Mouse (Mus musculus) kidney, adult 11 months (tissue): Measurements from ENCODE around the gene Usp4.
"Not testable (repeated sequence)": the region's sequence is repeated elsewhere in the genome, so short reads cannot be mapped to it uniquely, and the experiment has no call there.

Experiments
- DNase-seq: peaks from one replicate; pipeline ENCODE4 v3.0.0; 2022

Usp4 gene

DNA sequence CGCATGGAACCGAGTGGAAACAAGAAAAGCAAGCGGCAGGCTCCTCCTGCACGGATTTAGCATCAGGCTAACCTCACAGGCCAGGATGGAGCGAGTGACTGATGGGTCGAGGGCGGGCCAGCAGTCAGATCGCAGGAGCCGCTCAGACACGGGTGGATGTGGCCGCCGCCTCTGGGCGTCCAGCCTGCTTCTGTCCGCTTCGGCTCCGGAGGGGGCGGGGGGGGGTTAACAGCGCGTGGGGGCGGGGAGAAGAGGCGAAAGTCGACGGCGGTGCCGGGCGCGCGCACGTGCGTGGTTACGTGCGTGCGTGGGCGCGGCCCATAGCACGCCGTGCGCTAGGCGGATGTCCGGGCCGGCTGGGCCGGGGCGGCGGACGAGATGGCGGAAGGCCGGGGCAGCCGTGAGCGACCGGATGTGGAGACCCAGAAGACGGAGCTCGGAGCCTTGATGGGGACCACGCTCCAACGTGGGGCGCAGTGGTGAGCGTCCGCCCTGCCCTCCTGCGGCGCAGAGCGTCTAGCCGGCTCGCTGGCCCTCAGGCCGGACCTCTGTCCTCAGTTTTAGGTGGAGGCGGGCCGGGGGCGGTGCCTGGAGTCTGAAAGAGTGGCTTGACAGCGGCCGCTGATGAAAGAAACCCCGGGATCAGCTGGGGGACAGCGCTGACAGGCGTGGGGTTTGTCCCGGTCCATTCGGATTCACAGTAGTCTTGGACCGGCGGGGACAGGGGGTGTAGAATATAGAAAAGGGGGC is at the start of gene Usp4:
Gene Usp4 (plus strand): TSS at position 314 of the 750 bp plus-strand sequence.
- DNase-seq: peak; percentile 88

- DNase-seq: no peak
Observed at GRCm38 (mm10) chr9:108301853-108302252, 45.8 kb upstream of the Usp4 start.

GRCm38 (mm10) chr9:108304716-108305115 is 42.9 kb upstream of the Usp4 start:
- no peak for DNase-seq

GRCm38 (mm10) chr9:108305170-108305569 is 42.5 kb upstream of the Usp4 start:
- peak; percentile 35 for DNase-seq

DNA sequence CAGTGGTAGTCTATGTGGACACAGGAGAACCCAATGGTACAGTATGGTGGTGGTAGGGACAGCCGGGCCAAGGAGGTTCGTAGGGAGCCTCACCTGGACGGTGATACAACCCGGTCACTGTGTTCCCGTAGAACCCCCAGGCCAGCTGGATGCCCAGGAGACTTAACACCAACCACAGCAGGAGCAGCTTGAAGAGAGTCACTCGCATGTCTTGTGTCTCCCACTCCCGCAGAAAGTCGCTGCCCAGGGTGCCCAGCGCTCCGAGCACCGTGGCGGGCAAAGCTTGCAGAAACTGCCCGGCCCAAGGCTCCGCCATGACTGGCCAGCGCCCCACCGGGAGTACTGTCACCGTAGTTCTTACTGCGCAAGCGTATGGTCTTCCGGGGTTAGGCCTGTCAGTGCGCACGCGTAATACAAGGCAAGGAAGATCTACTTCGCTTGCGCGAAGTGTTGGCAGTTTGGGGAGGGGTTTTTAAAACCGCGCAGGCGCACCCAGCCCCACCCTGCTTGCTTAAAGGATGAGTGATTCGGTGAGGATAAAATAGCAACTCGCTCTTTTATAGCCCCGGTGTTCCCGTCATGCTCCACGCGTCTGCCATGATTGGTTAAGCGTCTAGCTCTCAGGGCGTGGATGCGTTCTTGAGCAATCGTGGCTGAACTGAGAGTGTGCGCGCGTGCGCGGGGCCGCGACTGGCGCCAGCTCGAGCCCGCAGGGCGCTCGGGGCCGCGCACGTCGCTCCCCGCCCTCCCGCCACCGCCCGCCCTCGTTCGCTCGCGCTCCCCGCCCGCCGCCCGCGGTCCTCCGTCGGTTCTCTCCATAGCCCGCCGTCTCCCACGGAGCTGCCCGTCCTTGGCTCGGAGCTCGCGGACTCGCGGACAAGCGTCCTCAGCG is 41.8 kb upstream of the Usp4 start, which contains the start of the genes Rhoa and Tcta:
Gene Rhoa (plus strand): TSS at position 501 of the 892 bp plus-strand sequence.
Gene Tcta (minus strand): TSS at position 532 of the 892 bp plus-strand sequence.
- peak; percentile 100 for DNase-seq

DNA sequence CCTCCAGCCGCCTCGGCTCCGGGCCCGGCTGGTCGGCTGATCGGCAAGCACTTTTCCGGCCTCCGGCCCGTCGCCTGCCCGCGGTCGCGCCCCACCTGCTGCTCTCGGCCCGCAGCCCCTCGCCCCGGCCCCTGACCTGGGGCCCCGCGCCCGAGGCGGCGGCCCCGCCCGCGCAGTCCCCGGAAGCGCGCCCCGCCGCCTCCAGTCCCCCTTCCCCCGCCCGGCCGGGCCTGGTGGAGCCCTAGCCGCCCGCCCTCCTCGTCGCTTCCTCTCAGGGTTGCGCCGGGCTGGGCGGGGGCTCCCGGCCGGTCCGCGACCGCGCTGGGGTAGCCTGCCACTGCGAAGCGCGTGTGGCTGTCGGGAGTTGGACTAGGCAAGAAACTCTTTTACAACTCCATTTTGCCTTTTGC is 41.1 kb upstream of the Usp4 start:
- DNase-seq: no peak

DNA sequence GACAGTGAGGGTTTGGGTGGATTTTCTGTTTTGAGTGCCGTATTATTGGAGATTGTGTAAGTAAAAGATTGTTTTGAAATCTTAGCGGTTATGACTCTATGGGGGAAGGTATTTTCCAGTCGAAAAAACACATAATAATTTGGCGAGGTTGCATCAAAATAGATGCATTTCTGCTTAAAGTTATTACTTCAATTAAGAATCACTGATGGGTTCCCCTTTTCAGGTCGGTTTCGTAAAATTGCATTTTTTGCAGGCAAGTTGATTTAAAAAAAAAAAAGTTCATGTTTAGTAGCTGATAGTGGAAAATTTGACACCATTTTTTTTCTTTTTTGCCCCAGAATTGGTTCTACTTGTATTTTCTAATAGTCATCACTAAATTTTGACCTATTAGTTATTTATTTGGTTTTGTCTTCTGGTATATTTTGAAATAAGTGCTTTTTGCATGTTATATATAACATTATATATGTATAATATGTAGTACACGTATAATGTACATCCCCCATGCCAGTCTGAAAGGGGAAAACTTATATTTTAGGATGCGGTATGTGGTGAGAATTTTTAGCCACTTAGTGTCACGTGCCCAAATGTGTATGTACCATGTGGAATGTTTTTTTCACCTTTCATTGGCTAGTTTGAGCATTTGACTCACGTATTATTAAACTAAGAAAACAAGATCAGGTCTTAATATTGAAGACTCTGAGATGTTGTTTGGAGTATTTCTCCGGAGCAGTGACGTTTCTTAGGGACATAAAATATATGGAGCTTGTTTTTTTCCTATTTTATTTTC is 40.4 kb upstream of the Usp4 start:
- DNase-seq: no peak

DNA sequence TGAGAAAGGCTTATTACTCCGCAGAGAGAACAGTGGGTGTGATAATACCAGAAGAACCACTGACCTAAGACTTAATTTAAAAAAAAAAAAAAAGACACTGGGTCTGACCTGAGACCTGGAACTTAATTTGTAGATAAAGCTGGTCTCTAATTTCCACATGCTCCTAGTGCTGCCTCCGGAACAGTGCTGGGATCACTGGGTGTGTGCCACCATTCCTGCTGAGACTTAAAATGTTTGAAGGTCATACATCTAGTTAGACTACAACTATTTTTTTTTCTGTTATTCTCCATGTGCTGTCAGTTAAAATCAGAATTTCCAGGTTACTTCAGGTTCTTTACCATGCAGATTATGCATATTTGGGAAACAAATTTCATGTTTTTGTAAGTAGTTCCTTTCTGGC is 39.5 kb upstream of the Usp4 start:
- DNase-seq: no peak

DNA sequence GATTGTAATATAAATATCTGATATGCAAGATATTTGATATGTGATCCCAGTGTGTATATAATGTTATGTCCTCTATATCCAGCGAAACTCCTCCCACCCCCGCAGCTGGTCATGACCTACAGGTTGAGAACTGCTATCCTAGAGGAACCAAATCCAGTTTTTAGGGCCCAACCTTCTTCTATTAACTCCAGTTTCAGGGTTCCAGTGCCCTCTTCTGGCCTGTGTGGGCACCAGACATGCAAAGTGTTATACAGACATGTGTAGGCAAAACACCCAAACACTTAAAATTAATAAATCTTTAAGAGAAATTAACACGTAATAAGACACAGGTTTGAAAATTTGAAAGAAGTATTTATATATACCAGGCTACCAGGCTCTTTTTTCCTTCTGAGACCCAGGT is 30.1 kb upstream of the Usp4 start:
- DNase-seq: no peak

DNA sequence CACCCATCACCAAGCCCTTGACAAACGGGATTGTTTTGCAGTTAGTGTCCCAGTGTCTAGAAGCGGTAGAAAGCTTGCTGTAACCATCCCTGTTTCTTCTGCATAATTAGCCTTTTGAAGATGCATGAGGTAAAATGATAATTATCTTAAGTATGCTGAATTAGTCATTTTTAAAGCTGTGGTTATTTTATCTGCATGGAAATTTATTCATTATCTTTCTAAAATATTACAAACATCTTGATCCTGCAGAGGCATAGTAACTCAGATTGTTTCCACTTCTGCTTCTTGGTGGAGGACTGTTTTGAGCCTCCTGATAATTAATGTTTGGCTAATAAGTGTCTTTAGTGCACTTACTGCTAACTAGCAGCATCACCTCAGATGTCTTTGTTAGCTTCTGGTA is 29.2 kb upstream of the Usp4 start:
- DNase-seq: no peak

DNA sequence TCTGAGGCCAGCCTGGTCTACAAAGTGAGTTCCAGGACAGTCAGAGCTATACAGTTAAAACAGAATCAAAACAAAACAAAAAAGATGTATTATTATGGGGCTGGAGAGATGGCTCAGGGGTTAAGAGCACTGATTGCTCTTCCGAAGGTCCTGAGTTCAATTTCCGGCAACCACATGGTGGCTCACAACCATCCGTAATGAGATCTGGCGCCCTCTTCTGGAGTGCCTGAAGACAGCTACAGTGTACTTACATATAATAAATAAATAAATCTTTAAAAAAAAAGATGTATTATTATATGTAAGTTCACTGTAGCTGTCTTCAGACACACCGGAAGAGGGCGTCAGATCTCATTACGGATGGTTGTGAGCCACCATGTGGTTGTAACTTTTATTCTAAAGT is 25.6 kb upstream of the Usp4 start:
- DNase-seq: not testable (repeated sequence)

- no peak for DNase-seq
Observed at GRCm38 (mm10) chr9:108324784-108325183, 22.9 kb upstream of the Usp4 start.

GRCm38 (mm10) chr9:108325811-108326210 is 21.8 kb upstream of the Usp4 start:
- no peak for DNase-seq

GRCm38 (mm10) chr9:108337848-108338550 is 9.7 kb upstream of the Usp4 start:
- no peak for DNase-seq

GRCm38 (mm10) chr9:108338551-108338885 is 9.1 kb upstream of the Usp4 start:
- no peak for DNase-seq

DNA sequence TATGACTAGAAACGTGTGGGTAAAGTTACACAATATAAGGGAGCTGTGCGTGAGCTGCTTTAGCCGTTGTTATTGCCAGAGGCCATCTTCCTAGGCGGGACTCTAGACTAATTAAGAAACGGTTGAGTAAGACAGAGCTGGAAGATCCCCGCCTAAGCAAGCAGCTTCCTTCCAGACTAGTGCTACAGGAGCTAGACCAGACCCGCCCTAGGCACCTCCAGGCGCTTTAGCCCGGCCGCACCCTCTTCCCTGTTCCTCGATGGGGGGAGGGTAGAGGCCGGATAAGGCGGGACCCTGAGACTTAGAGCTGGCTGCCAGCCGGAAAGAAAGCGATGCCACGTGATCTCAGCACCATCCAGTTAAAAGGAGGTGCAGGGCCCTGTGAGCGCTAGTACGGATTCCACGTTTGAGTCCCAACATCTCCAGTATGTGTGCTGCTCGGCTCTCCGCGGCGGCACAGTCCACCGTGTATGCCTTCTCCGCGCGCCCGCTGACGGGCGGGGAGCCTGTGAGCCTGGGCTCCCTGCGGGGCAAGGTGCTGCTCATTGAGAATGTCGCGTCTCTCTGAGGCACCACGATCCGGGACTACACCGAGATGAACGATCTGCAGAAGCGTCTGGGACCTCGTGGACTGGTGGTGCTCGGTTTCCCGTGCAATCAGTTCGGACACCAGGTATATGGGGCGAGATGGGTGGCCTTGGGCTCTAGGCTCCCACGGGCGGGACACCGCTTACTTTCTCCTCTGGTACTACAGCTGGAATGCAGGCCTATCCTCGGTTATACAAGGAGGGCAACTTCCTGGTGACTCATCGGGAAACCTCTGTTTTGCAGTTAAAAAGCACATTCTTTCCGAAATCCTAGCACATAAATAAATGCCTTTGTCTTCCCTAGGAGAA is 8.5 kb upstream of the Usp4 start, which contains the start of gene Gpx1:
Gene Gpx1 (plus strand): TSS at position 18 of the 896 bp plus-strand sequence.
- DNase-seq: peak; percentile 97

DNA sequence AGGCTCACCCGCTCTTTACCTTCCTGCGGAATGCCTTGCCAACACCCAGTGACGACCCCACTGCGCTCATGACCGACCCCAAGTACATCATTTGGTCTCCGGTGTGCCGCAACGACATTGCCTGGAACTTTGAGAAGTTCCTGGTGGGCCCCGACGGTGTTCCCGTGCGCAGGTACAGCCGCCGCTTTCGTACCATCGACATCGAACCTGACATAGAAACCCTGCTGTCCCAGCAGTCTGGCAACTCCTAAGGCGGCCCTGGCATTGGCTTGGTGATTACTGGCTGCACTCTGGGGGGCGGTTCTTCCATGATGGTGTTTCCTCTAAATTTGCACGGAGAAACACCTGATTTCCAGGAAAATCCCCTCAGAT is 7.8 kb upstream of the Usp4 start:
- DNase-seq: peak; percentile 43

DNA sequence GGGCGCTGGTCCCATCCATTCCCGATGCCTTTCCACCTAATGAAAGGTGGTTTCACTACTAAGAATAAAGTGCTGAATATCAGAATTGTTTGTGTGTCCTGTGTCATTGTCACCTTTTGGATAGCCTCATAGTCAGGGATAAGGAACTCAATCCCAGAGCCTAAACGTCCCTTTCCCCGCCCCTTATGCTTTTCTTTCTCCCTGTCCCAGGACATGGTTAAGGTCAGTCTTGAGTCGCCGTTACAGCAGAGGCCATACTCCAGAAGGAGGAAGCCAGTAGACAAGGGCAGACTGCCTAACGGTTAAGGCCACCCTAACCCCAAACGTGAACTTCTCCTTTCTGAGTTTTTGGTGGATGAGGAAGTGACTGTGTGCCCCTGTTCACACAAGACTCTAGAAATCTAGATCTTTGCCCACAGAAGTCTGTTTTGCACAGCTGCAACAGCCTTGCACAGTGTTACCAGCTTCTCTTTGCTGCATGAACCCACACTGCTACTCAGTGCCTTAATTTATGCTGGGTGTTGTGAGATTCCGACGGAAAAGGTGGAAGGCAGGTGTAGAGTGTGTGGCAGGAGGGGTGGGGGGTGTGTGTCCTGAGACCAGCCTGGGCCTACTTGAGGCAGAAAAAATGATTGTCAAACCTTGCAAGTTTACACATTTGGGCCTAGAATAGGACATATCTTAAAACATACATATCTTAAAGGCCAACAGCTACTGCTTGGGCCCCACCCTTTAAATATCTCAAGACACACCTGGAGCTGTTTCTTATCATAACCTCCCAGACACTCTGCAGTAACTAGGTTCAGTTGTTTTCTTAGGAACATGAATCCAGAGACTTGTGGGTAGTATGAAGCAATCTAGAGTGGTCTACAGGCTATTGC is 7.2 kb upstream of the Usp4 start:
- peak; percentile 35 for DNase-seq

DNA sequence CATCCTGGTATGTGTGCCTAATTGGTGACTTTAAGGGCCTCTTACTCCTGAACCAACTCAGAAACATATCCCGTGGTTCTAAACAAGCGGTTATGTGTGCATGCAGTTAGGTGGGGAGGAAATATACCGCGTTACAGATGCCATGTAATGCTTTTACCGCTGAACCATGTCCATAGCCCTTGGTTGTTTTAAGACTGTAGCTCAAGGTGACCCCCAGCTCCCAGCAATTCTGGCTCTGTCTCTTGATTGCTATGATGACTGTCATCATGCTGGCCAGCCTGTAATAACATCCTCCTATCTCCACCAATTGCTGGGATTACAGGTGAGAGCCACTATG is 6.5 kb upstream of the Usp4 start:
- DNase-seq: peak; percentile 22

- no peak for DNase-seq
Observed at GRCm38 (mm10) chr9:108341801-108342200, 5.9 kb upstream of the Usp4 start.
